Mouse (Mus musculus) kidney, embryonic 16.5 days (tissue): ENCODE data around the gene H3f3b. TPM values are rescaled to one million over a fixed set of nuclear protein-coding genes. Genes with fewer than 3 reads are reported as not detected.

Experiments
- ATAC-seq: fragments of 200-750 bp; cut with Nextera tagmentation; 2 replicates; pipeline ENCODE4 v1.8.0; 2017; ENCODE audit warnings: moderate TSS enrichment; ENCODE audit not compliant: low FRiP score, low TSS enrichment
- H3K27ac ChIP-seq: fragments of 300-500 bp; sonication (generic); 2 replicates; pipeline ENCODE4 v1.5.1; 2014; ENCODE audit warnings: low read length
- H3K27me3 ChIP-seq: fragments of 300-500 bp; sonication (generic); 2 replicates; pipeline ENCODE4 v1.6.1; 2014; ENCODE audit warnings: low read length, control low read depth, mixed read lengths; ENCODE audit not compliant: insufficient read depth
- H3K36me3 ChIP-seq: fragments of 300-500 bp; sonication (generic); 2 replicates; pipeline ENCODE4 v1.6.1; 2014; ENCODE audit warnings: low read length, control low read depth, mixed read lengths; ENCODE audit not compliant: insufficient read depth
- H3K4me1 ChIP-seq: fragments of 300-500 bp; sonication (generic); 2 replicates; pipeline ENCODE4 v1.6.1; 2014; ENCODE audit warnings: low read length, control low read depth, mixed read lengths; ENCODE audit not compliant: insufficient read depth
- H3K4me2 ChIP-seq: fragments of 300-500 bp; sonication (generic); replicated peaks from 2 replicates; pipeline ENCODE4 v1.6.1; 2014; ENCODE audit warnings: low read depth, low read length
- H3K4me3 ChIP-seq: fragments of 300-500 bp; sonication (generic); 2 replicates; pipeline ENCODE4 v1.5.1; 2014; ENCODE audit warnings: mild to moderate bottlenecking, low read length
- H3K9ac ChIP-seq: fragments of 300-500 bp; sonication (generic); replicated peaks from 2 replicates; pipeline ENCODE4 v1.6.1; 2014; ENCODE audit warnings: low read length
- H3K9me3 ChIP-seq: fragments of 300-500 bp; sonication (generic); 2 replicates; pipeline ENCODE4 v1.6.1; 2016; ENCODE audit warnings: low read length, control low read depth
- WGBS: fragments of 180-500 bp; shearing (Covaris S2); extraction: QIAGEN DNeasy Blood & Tissue Kit; methylation state at CpG from one replicate; pipeline ENCODE4 v1.1.7; 2014; 5-methylcytosine and 5-hydroxymethylcytosine counted together
- polyA plus RNA-seq: library from polyadenylated mRNA; unstranded; fragments of >200 nt; fragmentation: Nextera tagmentation; extraction: Ambion mirVana; gene quantifications from 2 replicates; pipeline ENCODE4 v1.2.1, GENCODE M21; 2015

The H3f3b gene
- polyA plus RNA-seq = 1,676 and 1,744 TPM in 2 replicates

DNA sequence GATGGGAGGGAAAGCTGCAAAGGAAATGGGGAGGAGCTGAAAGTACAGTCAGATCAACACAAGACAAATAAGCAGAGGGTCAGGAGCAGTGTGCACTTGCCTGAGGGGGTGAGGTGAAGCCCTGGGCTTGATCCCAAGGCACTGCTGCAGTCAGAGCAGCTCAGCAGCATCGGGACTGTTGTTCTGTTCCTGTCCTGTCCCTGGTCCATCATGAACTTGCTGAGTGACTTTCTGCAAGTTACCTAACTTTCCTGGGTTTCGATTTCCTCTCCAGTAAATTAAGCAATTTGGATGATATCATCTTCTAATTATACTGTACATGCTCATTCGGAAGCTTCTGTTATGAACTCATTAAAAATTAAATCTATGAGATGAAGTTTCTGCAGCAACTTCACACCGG lies at the start of gene H3f3b:
H3f3b (minus strand) TSS at position 207 of the 400 bp plus-strand sequence.
- WGBS = 75% methylated on average over 4 of the region's 4 CpGs

DNA sequence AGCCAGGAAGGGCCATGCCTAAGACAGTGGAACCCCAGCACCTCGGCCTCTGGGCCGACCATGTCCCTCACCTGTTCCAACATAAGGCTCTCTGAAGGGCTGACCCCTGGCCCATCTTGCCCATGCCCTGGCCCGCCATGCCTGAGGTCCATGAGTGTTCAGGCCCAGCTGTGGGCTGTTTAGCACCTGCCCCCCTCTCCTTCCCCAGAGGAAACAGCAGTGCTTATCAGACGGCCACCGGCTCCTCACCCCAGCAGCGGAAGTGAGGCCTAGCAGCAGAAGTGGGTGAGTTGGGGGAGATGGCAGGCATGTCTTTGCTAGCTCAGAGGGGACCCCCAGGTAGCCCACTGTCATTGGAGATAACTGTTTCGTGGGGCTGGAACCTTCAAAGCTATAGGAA lies 49.1 kb upstream of the H3f3b start:
- H3K4me3 ChIP-seq = no peak overlapping the region

More for the DNA sequence above, at the start of gene H3f3b:
- Histone ChIP-seq H3K27me3 (no peaks in the 10 kb centered on the region), H3K36me3 (0 out of 2 replicates have a peak, but pooled peaks cover 6% of the 10 kb centered on the region), H3K9ac (no peak within 1 kb of the TSS), H3K4me1 (peaks cover 23% of the 10 kb centered on the region), H3K27ac (no peak within 1 kb of the TSS), H3K4me2 (no peak within 1 kb of the TSS), H3K9me3 (no peaks in the 10 kb centered on the region), H3K4me3 (no peak within 1 kb of the TSS)
- no peak for ATAC-seq

DNA sequence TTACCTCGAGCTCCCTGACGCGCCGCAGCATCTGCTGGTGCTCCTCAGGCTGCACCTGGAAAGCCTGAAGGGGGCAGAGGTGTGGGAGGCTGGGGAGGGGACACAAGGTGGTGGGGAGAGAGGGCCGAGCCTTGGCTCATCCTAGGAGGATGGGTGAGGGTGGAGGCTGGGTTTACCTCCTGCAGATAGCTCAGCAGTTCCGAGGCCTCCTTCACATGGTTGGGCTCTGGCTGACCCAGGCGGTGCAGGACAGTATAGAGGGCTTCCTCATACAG lies 48.4 kb upstream of the H3f3b start:
- Histone ChIP-seq H3K36me3 (peaks cover 19% of the 10 kb centered on the region), H3K27ac (no peak overlapping the region), H3K4me2 (no peak overlapping the region), H3K9me3 (no peaks in the 10 kb centered on the region), H3K27me3 (no peaks in the 10 kb centered on the region), H3K4me1 (peaks cover 20% of the 10 kb centered on the region), H3K4me3 (no peak overlapping the region), H3K9ac (no peak overlapping the region)
- no peak for ATAC-seq
- WGBS = 74% methylated on average over 7 of the region's 7 CpGs

More for the DNA sequence above, 49.1 kb upstream of the H3f3b start:
- H3K27ac ChIP-seq = no peak overlapping the region
- no peak overlapping the region for H3K9ac ChIP-seq
- no peaks in the 10 kb centered on the region for H3K9me3 ChIP-seq
- H3K4me1 ChIP-seq = peaks cover 20% of the 10 kb centered on the region
- H3K36me3 ChIP-seq = peaks cover 21% of the 10 kb centered on the region
- WGBS = 89% methylated on average over 7 of the region's 7 CpGs
- no peak for ATAC-seq
- no peak overlapping the region for H3K4me2 ChIP-seq
- H3K27me3 ChIP-seq = no peaks in the 10 kb centered on the region

DNA sequence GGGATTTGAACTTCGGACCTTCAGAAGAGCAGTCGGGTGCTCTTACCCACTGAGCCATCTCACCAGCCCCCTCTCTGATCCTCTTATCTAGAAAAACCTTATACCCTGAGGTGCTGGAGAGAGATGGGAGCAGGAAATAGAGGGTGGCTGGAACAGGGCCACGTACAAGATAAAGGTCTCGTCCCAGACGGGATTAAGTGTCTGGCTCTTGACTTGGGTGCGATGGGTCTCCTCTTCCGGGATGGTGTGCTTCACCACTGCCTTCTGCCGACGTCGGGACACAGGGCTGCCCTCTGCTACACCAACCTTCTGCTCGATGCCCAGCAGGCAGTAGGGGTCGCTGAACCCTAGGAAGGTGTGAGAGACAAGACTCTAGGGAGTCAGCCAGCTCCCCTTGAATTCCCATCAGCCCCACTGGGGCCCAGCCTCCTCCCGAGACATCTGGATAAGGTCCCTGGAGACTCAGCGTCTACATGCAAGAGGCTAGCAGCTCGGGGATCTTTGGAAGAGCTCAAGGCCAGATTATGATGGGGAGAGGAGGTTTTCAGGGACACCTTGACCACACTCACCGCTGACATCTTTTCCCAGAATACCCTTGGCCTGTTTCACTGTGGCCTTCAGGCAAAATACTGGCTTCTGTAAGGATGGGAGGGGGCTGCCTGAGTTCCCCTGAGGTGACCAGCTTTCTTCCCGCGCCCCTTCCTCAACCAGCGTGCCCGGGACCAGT lies 47.9 kb upstream of the H3f3b start:
- Histone ChIP-seq H3K4me3 (no peak overlapping the region), H3K9ac (no peak overlapping the region), H3K4me2 (no peak overlapping the region), H3K27ac (no peak overlapping the region), H3K4me1 (peaks cover 20% of the 10 kb centered on the region), H3K9me3 (no peaks in the 10 kb centered on the region), H3K36me3 (peaks cover 15% of the 10 kb centered on the region), H3K27me3 (no peaks in the 10 kb centered on the region)
- WGBS = 56% methylated on average over 20 of the region's 20 CpGs
- ATAC-seq = no peak

DNA sequence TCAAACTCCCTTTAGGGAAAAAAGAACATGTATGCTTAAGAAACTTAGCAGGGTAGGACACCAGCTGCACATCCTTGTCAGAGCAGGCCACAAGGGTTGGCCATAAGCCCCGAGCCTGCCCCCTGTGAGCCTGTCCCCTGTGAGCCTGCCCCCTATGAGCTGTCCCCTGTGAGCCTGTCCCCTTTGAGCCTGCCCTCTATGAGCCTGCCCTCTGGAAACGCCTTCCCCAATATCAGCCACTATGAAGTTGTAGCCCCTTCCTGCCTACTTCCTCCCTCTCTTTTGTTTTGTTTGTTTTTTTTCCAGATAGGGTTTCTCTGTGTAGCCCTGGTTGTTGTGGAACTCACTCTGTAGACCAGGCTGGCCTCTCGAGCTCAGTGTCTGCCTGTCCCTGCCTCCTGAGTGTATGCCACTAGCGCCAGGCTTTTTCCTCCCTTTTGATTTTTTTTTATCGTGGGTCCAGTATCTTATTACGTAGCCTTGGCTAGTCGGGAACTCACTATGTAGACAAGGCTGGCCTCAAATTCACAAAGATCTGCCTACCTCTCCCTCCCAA lies 46.8 kb upstream of the H3f3b start:
- Histone ChIP-seq H3K4me1 (peaks cover 20% of the 10 kb centered on the region), H3K4me2 (no peak overlapping the region), H3K36me3 (peaks cover 8% of the 10 kb centered on the region), H3K27me3 (no peaks in the 10 kb centered on the region), H3K4me3 (no peak overlapping the region), H3K9me3 (no peaks in the 10 kb centered on the region), H3K9ac (no peak overlapping the region), H3K27ac (no peak overlapping the region)
- no peak for ATAC-seq
- 44% methylated on average over 7 of the region's 7 CpGs for WGBS

DNA sequence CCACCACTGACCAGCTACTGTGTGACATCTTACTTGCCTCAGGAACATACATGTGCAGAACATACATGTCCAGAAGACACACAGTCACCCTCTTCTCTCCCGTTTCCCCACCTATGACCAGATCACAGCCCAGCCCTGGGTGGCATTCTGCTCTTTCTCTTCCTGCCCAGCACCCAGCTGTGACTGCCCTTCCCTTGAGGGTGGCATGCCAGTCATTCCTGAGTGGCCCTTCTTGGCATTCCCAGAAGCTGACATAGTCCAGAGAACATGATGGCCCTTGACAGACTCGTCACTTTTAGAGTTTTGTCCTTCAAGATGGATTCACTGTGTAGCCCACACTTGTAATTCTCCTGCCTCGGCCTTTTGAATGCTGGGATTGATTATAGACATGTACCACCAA lies 44.8 kb upstream of the H3f3b start:
- Histone ChIP-seq H3K9me3 (no peaks in the 10 kb centered on the region), H3K4me2 (no peak overlapping the region), H3K36me3 (no peaks in the 10 kb centered on the region), H3K4me1 (peaks cover 4% of the 10 kb centered on the region), H3K27me3 (no peaks in the 10 kb centered on the region), H3K4me3 (no peak overlapping the region), H3K9ac (no peak overlapping the region), H3K27ac (no peak overlapping the region)
- ATAC-seq = no peak
- 86% methylated on average over 3 of the region's 3 CpGs for WGBS

DNA sequence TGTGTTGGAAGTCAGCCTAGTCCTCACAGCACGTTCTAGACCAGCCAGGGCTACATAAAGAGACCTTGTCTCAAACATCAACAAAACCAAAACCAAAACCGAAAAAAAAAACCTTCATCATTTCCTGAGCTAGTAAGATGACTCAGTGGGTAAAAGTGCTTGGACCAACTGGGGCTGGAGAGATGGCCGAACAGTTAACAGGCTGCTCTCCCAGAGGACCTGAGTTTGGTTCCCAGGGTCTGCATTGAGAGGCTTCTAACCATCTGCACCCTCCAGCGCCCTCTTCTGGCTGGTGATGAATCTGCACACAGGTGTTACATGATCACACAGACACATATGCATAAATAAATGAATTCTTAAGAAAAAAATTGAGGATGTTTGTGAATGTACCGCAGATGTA lies 43.7 kb upstream of the H3f3b start:
- no peak overlapping the region for H3K4me2 ChIP-seq
- 70% methylated on average over 5 of the region's 5 CpGs for WGBS
- ATAC-seq = no peak

DNA sequence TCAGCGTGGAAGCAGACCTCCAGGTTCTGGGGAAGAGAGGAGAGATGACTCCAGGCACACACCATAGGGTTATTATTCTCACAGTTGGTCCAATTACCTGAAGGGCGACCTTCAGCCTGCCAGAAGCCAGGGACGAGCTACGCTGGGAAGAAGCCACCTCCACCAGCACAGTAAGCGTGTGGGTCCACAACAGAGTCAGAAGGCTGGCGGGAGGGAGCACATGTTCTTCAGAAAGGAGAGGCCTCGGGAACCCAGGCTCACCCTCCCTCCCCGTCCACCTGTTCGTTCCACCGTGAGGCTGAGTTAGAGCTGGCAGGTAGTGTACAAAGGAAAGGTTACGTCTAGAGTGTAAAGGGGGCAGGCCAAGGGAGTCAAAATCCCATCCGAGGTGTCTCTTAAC lies 37.6 kb upstream of the H3f3b start:
- H3K9ac ChIP-seq = no peak overlapping the region
- 85% methylated on average over 12 of the region's 12 CpGs for whole genome bisulfite sequencing
- no peaks in the 10 kb centered on the region for H3K4me1 ChIP-seq
- H3K4me2 ChIP-seq = no peak overlapping the region
- H3K9me3 ChIP-seq = no peaks in the 10 kb centered on the region
- ATAC-seq = no peak
- H3K27me3 ChIP-seq = no peaks in the 10 kb centered on the region
- no peak overlapping the region for H3K27ac ChIP-seq
- no peak overlapping the region for H3K4me3 ChIP-seq
- peaks cover 15% of the 10 kb centered on the region for H3K36me3 ChIP-seq

More for the DNA sequence above, 43.7 kb upstream of the H3f3b start:
- Histone ChIP-seq H3K4me1 (no peaks in the 10 kb centered on the region), H3K4me3 (no peak overlapping the region), H3K36me3 (no peaks in the 10 kb centered on the region), H3K9ac (no peak overlapping the region), H3K27ac (no peak overlapping the region), H3K27me3 (no peaks in the 10 kb centered on the region), H3K9me3 (no peaks in the 10 kb centered on the region)

DNA sequence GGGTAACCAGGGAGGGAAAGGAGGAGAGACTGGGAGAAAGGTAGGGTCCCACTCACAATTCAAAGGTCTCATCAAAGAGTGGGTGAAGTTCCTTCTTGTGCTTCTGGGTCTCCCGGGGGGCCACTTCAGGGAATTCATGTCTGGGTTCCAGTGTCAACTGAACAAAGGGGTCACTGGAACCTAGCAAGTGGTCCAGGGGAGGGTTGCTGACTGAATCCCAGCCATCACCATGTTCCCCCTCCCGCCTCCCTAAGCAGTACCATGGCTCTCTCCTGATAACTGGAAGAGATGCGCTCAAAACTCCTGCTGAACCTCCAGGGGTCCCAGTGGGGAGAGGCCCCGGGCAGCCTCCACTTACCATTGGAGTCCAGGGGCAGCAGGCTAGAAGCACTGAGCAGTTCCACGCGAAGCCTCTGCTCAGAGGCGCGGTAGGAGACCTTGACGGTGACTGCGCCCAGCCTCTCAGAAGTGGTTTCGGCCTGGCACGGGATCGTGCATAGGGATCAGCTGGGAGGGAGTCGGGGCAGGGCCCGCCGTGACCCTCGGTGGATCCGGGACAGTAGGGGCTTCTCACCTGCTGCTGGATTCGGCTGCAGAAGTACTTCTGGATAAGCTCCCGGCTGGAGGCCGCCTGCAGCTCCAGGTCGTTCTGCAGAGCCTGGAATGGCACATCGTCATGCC lies 36.6 kb upstream of the H3f3b start:
- Histone ChIP-seq H3K4me1 (no peaks in the 10 kb centered on the region), H3K9me3 (no peaks in the 10 kb centered on the region), H3K4me2 (no peak overlapping the region), H3K9ac (no peak overlapping the region), H3K27ac (no peak overlapping the region), H3K27me3 (no peaks in the 10 kb centered on the region), H3K4me3 (no peak overlapping the region), H3K36me3 (peaks cover 25% of the 10 kb centered on the region)
- no peak for ATAC-seq
- WGBS = 69% methylated on average over 23 of the region's 23 CpGs

DNA sequence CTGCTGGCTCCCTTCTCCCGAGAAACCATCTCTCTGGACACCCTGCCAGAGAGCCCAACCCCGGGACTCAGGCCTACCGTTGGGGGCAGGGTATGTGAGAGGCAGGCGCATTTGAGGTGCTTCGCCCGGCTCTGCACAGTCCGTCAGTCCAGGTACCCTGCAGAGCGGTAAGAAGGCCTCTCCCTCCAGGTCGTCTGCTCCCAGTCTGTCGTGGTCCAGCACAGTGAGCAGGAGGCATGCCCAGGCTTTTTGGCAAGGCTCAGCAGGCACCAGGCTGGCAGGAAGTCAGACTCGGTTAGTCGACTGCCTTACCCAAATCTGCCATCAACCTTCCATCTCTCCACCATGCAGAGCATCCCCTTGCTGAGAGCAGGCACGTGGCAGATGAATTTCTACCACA lies 35.8 kb upstream of the H3f3b start:
- no peak overlapping the region for H3K9ac ChIP-seq
- no peak overlapping the region for H3K4me3 ChIP-seq
- 63% methylated on average over 13 of the region's 13 CpGs for WGBS
- H3K36me3 ChIP-seq = peaks cover 32% of the 10 kb centered on the region
- no peaks in the 10 kb centered on the region for H3K27me3 ChIP-seq
- H3K4me2 ChIP-seq = no peak overlapping the region
- H3K4me1 ChIP-seq = no peaks in the 10 kb centered on the region
- no peak overlapping the region for H3K27ac ChIP-seq
- no peak for ATAC-seq
- no peaks in the 10 kb centered on the region for H3K9me3 ChIP-seq
